Mouse (Mus musculus): Measurements from ENCODE around the gene Tph2. TPM values are rescaled to one million over a fixed set of nuclear protein-coding genes. Genes with fewer than 3 reads are reported as not detected.

The Tph2 gene
- polyA plus RNA-seq, 1 experiment from 2014 or later, result not detected

DNA sequence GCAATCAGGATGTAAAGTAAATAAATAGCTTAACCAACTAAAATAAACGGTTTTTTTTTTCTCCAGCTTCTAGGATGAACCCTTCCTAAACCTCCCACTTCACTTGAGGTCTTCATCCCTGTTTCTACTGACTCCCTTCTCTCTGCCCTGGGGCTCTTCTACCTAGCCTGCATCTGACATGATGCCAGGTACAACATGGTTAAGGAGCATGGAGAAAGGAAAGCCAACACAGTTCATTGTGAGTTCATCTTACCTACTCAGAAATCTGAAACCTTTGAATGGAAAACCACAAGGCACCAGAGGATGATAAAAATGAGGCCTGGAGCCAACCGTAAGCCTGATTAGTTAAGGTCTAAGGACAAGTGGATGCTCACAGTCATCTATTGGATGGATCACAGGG, 123.3 kb downstream of the Tph2 start:
- H3K27ac ChIP-seq (ENCODE audit: low read depth, low read length), result no peak overlapping the region
- ATAC-seq (ENCODE audit: low FRiP score, low TSS enrichment), result no peak
- H3K36me3 ChIP-seq (ENCODE audit: control insufficient read depth, insufficient read depth, low read length), result no peaks in the 10 kb centered on the region

DNA sequence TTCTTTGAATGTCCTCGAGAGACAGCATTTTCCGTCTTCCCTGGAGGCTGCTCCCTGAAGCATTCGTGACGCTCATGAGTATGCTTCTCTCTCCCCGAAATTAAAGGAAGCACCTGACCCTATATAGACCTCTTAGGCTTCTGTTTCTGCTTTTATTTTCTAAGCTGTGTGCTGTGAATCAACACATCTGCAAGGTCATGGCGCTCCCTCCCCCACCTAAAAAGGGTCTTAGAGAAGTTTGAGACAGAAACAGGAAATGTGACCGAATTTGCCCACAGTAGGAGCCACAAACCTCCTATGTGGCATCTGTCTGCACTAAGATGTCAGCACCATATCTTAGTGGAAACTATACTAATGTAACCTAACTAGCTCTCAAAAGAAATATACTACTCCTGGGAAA, 124.1 kb downstream of the Tph2 start:
- H3K4me1 ChIP-seq (ENCODE audit: control insufficient read depth, insufficient read depth, low read length), result no peaks in the 10 kb centered on the region
- 73% methylated on average over 7 of the region's 7 CpGs for WGBS
- H3K27me3 ChIP-seq (ENCODE audit: control insufficient read depth, insufficient read depth, low read length), result no peaks in the 10 kb centered on the region
- no peak overlapping the region for H3K4me3 ChIP-seq (ENCODE audit: low read length)
- H3K9ac ChIP-seq (ENCODE audit: low read depth, low read length), result no peak overlapping the region
- H3K4me2 ChIP-seq (replicated peaks; ENCODE audit: low read depth, low read length), result no peak overlapping the region
- no peak overlapping the region for H3K27ac ChIP-seq (ENCODE audit: low read depth, low read length)
- no peaks in the 10 kb centered on the region for H3K36me3 ChIP-seq (ENCODE audit: control insufficient read depth, insufficient read depth, low read length)
- H3K9me3 ChIP-seq (ENCODE audit: control insufficient read depth, low read length), result no peaks in the 10 kb centered on the region
- ATAC-seq (ENCODE audit: low FRiP score, low TSS enrichment), result no peak

More for the DNA sequence above, 123.3 kb downstream of the Tph2 start:
- Histone ChIP-seq H3K4me1 (ENCODE audit: control insufficient read depth, insufficient read depth, low read length) (no peaks in the 10 kb centered on the region), H3K9me3 (ENCODE audit: control insufficient read depth, low read length) (no peaks in the 10 kb centered on the region), H3K9ac (ENCODE audit: low read depth, low read length) (no peak overlapping the region), H3K4me3 (ENCODE audit: low read length) (no peak overlapping the region), H3K27me3 (ENCODE audit: control insufficient read depth, insufficient read depth, low read length) (no peaks in the 10 kb centered on the region), H3K4me2 (replicated peaks; ENCODE audit: low read depth, low read length) (no peak overlapping the region)
- 56% methylated on average over 2 of the region's 2 CpGs for WGBS

- Histone ChIP-seq H3K4me1 (ENCODE audit: control insufficient read depth, insufficient read depth, low read length) (no peaks in the 10 kb centered on the region), H3K36me3 (ENCODE audit: control insufficient read depth, insufficient read depth, low read length) (no peaks in the 10 kb centered on the region), H3K9me3 (ENCODE audit: control insufficient read depth, low read length) (peaks cover 6% of the 10 kb centered on the region; the same call in 1 of the 2 replicates), H3K4me2 (replicated peaks; ENCODE audit: low read depth, low read length) (no peak overlapping the region), H3K4me3 (ENCODE audit: low read length) (no peak overlapping the region), H3K27me3 (ENCODE audit: control insufficient read depth, insufficient read depth, low read length) (no peaks in the 10 kb centered on the region), H3K27ac (ENCODE audit: low read depth, low read length) (no peak overlapping the region), H3K9ac (ENCODE audit: low read depth, low read length) (no peak overlapping the region)
- WGBS, result 68% methylated on average over 4 of the region's 4 CpGs
- no peak for ATAC-seq (ENCODE audit: low FRiP score, low TSS enrichment)
These were observed 133.2 kb downstream of the Tph2 start for GRCm38 (mm10) chr10:115051602-115052001.

GRCm38 (mm10) chr10:115050674-115051073, 134.1 kb downstream of the Tph2 start:
- H3K27me3 ChIP-seq (ENCODE audit: control insufficient read depth, insufficient read depth, low read length), result no peaks in the 10 kb centered on the region
- H3K9ac ChIP-seq (ENCODE audit: low read depth, low read length), result no peak overlapping the region
- peaks cover 6% of the 10 kb centered on the region; the same call in 1 of the 2 replicates for H3K9me3 ChIP-seq (ENCODE audit: control insufficient read depth, low read length)
- H3K27ac ChIP-seq (ENCODE audit: low read depth, low read length), result no peak overlapping the region
- H3K36me3 ChIP-seq (ENCODE audit: control insufficient read depth, insufficient read depth, low read length), result no peaks in the 10 kb centered on the region
- 89% methylated on average over 10 of the region's 12 CpGs for WGBS
- no peaks in the 10 kb centered on the region for H3K4me1 ChIP-seq (ENCODE audit: control insufficient read depth, insufficient read depth, low read length)
- no peak for ATAC-seq (ENCODE audit: low FRiP score, low TSS enrichment)
- no peak overlapping the region for H3K4me2 ChIP-seq (replicated peaks; ENCODE audit: low read depth, low read length)
- H3K4me3 ChIP-seq (ENCODE audit: low read length), result no peak overlapping the region

DNA sequence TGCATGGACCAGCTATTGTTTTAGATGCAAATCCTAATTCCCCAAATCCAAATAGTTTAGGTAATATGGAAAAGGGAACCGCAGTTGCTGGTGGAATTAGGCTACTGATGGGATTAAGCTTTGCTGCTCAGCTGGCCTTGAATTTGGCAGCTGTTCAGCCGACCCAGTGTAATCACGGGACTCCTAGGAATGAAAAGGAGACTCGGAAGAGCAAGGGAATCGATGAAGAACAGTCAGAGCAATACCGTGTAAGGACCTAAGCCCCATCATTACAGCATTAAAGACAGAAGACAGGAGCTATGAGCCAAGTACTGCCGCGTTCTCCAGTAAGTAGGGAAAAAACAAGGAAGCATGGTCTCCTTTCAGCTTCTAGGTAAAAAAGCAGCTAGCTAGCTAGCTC, 134.6 kb downstream of the Tph2 start:
- Histone ChIP-seq H3K27me3 (ENCODE audit: control insufficient read depth, insufficient read depth, low read length) (no peaks in the 10 kb centered on the region), H3K4me2 (replicated peaks; ENCODE audit: low read depth, low read length) (no peak overlapping the region), H3K9ac (ENCODE audit: low read depth, low read length) (no peak overlapping the region), H3K9me3 (ENCODE audit: control insufficient read depth, low read length) (peaks cover 6% of the 10 kb centered on the region; the same call in 1 of the 2 replicates), H3K4me3 (ENCODE audit: low read length) (no peak overlapping the region), H3K4me1 (ENCODE audit: control insufficient read depth, insufficient read depth, low read length) (no peaks in the 10 kb centered on the region), H3K36me3 (ENCODE audit: control insufficient read depth, insufficient read depth, low read length) (no peaks in the 10 kb centered on the region), H3K27ac (ENCODE audit: low read depth, low read length) (no peak overlapping the region)
- 81% methylated on average over 8 of the region's 8 CpGs for WGBS
- ATAC-seq (ENCODE audit: low FRiP score, low TSS enrichment), result no peak

- WGBS, result 92% methylated on average over 2 of the region's 2 CpGs
- no peak overlapping the region for H3K9ac ChIP-seq (ENCODE audit: low read depth, low read length)
These were observed 136.3 kb downstream of the Tph2 start for GRCm38 (mm10) chr10:115048565-115048964.

DNA sequence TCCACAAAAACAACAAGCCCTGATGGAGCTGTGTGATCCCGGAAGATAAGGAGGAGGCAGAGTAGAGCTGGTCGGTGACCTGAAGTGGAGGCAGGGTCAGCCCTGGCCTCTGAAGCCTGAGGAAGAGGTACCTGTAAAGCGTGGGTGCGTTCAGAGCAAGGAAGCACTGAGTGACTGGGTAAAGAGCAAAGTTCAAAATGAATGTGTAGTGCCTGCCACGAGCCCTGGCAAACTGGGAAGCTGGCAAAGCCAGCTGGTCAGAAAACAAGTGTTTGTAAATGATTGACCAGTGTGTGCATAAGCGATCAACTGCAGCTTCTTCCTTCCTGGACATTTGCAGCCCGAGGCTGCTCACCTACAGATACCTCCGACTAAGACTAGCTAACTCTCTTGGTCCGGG, 149.1 kb downstream of the Tph2 start:
- ATAC-seq (ENCODE audit: low FRiP score, low TSS enrichment), result peak; percentile 39; the same call in 1 of the 2 replicates
- H3K27ac ChIP-seq (ENCODE audit: low read depth, low read length), result no peak overlapping the region
- no peaks in the 10 kb centered on the region for H3K4me1 ChIP-seq (ENCODE audit: control insufficient read depth, insufficient read depth, low read length)
- H3K4me3 ChIP-seq (ENCODE audit: low read length), result no peak overlapping the region
- 81% methylated on average over 9 of the region's 9 CpGs for WGBS
- H3K36me3 ChIP-seq (ENCODE audit: control insufficient read depth, insufficient read depth, low read length), result no peaks in the 10 kb centered on the region
- H3K4me2 ChIP-seq (replicated peaks; ENCODE audit: low read depth, low read length), result no peak overlapping the region
- no peaks in the 10 kb centered on the region for H3K9me3 ChIP-seq (ENCODE audit: control insufficient read depth, low read length)
- H3K9ac ChIP-seq (ENCODE audit: low read depth, low read length), result no peak overlapping the region
- no peaks in the 10 kb centered on the region for H3K27me3 ChIP-seq (ENCODE audit: control insufficient read depth, insufficient read depth, low read length)

More at GRCm38 (mm10) chr10:115048565-115048964, 136.3 kb downstream of the Tph2 start:
- Histone ChIP-seq H3K27ac (ENCODE audit: low read depth, low read length) (no peak overlapping the region), H3K9me3 (ENCODE audit: control insufficient read depth, low read length) (peaks cover 6% of the 10 kb centered on the region; the same call in 1 of the 2 replicates), H3K4me1 (ENCODE audit: control insufficient read depth, insufficient read depth, low read length) (no peaks in the 10 kb centered on the region), H3K27me3 (ENCODE audit: control insufficient read depth, insufficient read depth, low read length) (no peaks in the 10 kb centered on the region), H3K4me2 (replicated peaks; ENCODE audit: low read depth, low read length) (no peak overlapping the region), H3K4me3 (ENCODE audit: low read length) (no peak overlapping the region), H3K36me3 (ENCODE audit: control insufficient read depth, insufficient read depth, low read length) (no peaks in the 10 kb centered on the region)
- no peak for ATAC-seq (ENCODE audit: low FRiP score, low TSS enrichment)

Other genes with a start within 250 kb of the Tph2 start
- 37.4 and 67.5 TPM in 2 replicates for gene Tbc1d15, start 66.4 kb upstream of the Tph2 start, polyA plus RNA-seq (2014; fragmentation: Nextera tagmentation; extraction: Ambion mirVana)
- gene Rab21, start 130.6 kb upstream of the Tph2 start, polyA plus RNA-seq (2014; fragmentation: Nextera tagmentation; extraction: Ambion mirVana), result 9.4 and 10.9 TPM in 2 replicates
- 18.8 and 35.5 TPM in 2 replicates for gene Tmem19, start 177.5 kb upstream of the Tph2 start, polyA plus RNA-seq (2014; fragmentation: Nextera tagmentation; extraction: Ambion mirVana)
- gene Thap2, start 199.4 kb upstream of the Tph2 start, polyA plus RNA-seq (2014; fragmentation: Nextera tagmentation; extraction: Ambion mirVana), result 21.5 and 25.1 TPM in 2 replicates
- 29.2 and 31.1 TPM in 2 replicates for gene Zfc3h1, start 199.9 kb upstream of the Tph2 start, polyA plus RNA-seq (2014; fragmentation: Nextera tagmentation; extraction: Ambion mirVana)

Data from kidney, embryonic 14.5 days (tissue).